Mouse (Mus musculus) cerebellum, postnatal 10 days (tissue): ENCODE measurements at regions not wholly inside any gene's neighbourhood (a gene's known extent, or its start where the extent isn't known, plus 50 kb on each side); places are given as distances from the start of the nearest gene placed in this dataset.

ENCODE experiments used
- DNase-seq, 2 experiments: peaks; one replicate each; pipeline ENCODE4 v3.0.0; 2021; ENCODE audit warnings: mixed read lengths in 2 of 2

- DNase-seq: no peak
These were observed 219.4 kb upstream of the Mdfic start for GRCm38 (mm10) chr6:15501063-15501462.

- DNase-seq: no peak
These were observed 211.1 kb upstream of the Mdfic start for GRCm38 (mm10) chr6:15509314-15509713.

GRCm38 (mm10) chr6:15537279-15537678 is 183.2 kb upstream of the Mdfic start:
- no peak for DNase-seq

DNA sequence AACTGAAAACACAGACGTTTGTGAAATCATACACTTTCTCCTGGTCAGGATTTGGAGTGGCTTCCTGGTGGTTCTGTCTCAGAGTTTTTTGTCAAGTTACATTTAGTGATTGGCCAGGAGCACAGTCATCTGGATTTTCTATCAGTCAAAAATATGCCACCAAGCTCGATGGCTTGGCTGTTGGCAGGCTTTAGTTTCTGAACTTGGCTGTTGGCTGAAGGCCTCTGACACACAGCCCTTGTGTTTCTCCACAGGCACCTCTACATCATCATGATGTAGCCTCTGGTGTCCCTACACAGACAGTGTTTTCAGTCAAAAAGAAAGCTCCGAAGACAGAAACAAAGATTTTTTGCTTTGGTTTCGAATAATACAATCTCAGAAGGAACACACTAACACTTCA is 178.5 kb upstream of the Mdfic start:
- peak; percentile 4 to 5 for DNase-seq

DNA sequence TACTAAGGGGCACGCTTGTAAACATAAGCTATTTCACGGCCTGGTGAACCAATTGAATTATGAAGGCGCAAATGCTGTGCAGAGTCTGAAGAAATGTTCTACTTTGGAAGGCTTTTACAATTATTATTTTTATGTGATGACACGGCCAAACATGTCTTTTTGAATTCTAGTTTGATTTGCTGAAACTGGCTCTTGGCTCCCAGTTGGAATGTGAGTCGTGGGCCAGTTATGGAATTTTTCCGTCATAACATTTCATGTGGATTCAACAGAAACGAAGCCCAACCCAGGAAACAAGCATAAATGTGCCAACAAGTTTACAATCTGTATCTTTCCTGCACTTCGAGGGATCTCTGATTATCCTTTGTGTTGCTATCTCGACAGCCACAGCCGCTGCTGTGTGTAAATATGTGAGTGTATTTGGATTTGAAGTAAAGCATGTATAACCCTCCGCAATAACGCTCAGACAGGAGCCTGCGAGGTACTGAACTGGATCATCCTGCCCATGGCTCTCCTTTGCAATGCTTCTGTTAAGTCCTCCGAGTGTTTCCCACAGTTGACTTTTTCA is 176.9 kb upstream of the Mdfic start:
- DNase-seq: no peak

- no peak for DNase-seq
These were observed 171.6 kb upstream of the Mdfic start for GRCm38 (mm10) chr6:15548833-15549232.

- DNase-seq: peak in 1 of 2 experiments; percentile 2
These were observed 127.7 kb upstream of the Mdfic start for GRCm38 (mm10) chr6:15592780-15593179.

DNA sequence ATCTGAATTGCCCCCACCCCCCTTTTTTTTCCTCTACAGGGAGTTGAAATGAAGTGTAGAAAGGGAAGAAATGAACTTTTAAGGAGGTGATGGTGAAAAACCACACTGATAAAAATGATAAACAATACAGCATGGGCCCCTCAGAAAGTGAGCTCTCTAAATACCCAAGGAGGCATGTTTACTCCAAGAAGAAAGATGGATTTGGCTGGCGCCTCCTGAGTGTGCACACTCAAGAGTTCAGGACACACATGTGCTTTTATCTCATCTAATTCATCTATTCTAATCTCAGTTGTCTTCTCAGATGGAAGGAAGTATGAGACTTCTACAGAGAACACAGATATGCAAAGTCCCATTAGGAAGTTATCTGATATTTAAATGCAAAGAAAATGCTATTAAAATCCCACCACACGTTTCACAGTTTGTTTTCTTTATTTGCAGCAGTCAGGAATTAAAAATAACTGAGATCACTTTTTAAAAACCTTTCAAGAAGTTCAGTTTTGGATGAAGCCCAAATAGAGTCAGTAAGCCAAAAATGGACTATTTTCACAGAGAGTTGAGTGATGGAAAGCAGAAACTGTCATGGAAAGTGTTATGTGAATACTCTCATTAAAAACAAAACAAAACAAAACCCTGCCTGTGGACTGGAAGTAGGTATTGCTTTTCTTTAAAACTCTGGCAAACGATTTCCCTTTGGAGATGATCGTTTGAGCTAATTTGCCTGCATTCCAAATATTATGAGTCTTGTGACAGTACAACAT is 123.1 kb upstream of the Mdfic start:
- DNase-seq: no peak

GRCm38 (mm10) chr6:15610208-15610607 is 110.3 kb upstream of the Mdfic start:
- no peak for DNase-seq

DNA sequence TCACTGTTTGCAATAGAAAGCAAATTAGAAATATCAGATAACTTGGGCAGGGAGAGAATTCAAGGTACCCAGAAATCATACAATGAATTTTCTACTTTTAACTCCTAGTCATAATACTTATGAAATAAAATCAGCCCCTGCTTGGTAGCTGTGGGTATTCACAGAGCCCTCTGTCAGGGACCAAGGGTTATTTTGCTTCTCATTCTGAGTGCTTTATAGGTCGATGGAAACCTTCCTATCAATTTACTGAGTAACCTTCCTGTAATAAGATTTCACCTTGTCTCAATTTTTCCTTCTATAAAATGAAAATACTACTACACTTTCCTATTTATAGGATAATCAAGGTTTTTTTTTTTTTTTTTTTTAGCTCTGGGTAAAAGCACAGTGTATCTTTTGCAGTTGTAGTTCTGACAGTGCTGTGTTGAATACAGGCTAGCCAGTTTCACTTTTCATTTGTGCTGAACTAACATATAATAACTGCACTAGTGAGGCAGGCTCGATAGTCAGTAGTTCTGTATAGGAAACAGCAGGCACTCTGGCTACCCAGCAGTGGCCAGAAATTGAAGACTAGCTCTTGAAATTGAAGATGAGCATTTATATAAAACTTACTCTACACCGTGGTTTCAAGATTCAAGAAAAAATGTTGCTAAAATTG is 94.4 kb upstream of the Mdfic start:
- no peak for DNase-seq

DNA sequence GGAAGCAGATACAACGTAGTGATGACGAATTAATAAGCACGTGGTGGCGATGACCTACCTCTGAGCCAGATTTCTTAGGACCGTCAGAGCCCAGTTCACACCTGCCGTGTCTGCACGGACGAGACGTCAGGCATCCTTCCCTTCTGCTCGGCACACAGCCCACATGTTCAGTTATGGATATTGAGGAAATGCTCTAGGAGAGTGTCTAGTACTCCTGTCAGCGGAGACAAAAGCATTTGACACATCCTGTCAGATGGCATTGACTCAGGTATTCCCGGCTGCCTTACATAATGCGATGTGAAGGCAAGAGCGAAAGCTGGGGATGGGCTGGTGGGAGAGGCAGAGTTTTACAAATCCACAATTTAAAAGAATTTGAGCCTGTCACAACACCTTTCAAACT is 81.9 kb upstream of the Mdfic start:
- peak; percentile 6 to 9 for DNase-seq

GRCm38 (mm10) chr6:15639378-15639777 is 81.1 kb upstream of the Mdfic start:
- DNase-seq: no peak

GRCm38 (mm10) chr6:15639809-15640479 is 80.5 kb upstream of the Mdfic start:
- DNase-seq: peak in 1 of 2 experiments; percentile 3

- no peak for DNase-seq
These were observed 76.2 kb upstream of the Mdfic start for GRCm38 (mm10) chr6:15644311-15644710.

DNA sequence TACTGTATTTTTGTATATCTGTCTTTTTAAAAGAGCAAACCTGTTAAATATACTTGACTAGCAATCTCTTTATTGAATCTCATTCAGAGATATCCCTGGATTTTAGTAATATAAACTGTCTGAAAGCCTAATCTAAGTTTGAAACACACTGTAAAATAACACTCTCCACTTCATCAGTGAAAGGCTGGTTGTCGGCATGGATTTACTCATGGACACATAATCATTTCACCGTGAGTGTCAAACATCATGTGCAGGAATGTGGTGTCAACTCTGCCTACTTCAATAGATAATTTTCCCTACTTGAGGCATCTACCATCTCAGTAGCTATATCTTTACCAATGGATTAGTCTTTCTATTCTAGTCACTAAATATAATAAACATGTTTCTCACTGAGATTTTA is 73.0 kb upstream of the Mdfic start:
- DNase-seq: no peak
